Mouse (Mus musculus): ENCODE data around the gene Otof.

GRCm38 (mm10) chr5:30415876-30416275 is 45.9 kb downstream of the Otof start:
- TF ChIP-seq CTCF (IDR thresholded peaks at IDR 0.05; ENCODE audit: low read depth) (no peak), EP300 (IDR thresholded peaks at IDR 0.05; ENCODE audit: low read depth) (no peak)
